Mouse (Mus musculus): ENCODE data around the gene Dnhd1. TPM values are rescaled to one million over a fixed set of nuclear protein-coding genes. Genes with fewer than 3 reads are reported as not detected.
A peak's percentile ranks its signal among the peaks of the same experiment; 100 is the strongest.

Gene Dnhd1
- 2.9 TPM for polyA plus RNA-seq (2021)

DNA sequence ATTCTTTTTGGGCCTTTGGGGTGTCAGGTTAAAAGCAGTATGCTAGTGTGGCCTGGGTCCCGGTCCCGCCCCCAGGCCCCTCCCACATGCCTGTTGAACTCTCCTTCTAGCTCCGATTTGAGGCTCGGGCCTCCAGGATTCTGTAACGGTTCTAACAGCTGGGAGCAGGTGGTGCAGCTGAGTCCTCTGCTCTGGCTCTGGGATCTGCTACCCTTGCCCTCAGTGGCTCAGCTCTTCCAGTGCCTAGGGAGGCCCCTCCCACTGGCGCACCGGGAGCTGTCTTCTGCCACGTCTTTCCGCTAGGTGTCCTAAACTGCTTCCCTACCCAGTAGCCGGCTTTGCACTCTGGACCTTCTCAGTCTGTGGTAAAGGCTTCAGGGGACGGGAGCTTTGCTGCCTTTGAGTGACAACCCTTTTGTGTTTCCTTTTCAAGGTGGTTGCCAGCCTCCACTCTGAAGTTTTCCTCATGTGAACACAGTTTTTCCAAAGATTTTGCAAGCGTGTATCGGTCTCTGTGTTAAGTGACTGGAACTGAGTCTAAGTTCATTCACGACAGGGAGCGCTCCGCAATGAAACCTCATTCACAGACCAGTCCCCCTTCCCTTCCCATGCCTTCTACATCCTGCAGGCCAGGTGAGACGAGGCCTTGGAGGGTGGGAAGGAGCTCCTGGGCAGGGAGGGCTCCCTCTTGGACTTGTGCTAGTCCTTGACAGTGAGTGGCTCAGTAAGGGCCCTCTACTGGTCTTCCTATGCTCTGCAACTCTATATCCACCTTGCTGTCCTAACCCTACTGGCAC, at the start of gene Dnhd1:
Dnhd1 (plus strand) TSS at position 189 of the 797 bp plus-strand sequence.
- DNase-seq (ENCODE audit: low read depth, low spot score) (no peak), ATAC-seq (peak; percentile 100)
- no peaks in the 10 kb centered on the region for H3K27me3 ChIP-seq
- ChIA-PET POLR2A (interaction anchor here (0.6 to 1.2 kb wide), 2 partner anchors 10 to 95 kb away, joined by 3 read pairs; no protein-coding TSS in a partner anchor), CTCF (interaction anchor here (0.7 to 4.2 kb wide), 14 partner anchors 9 to 96 kb away, joined by 3 to 23 read pairs (median 3); partner anchors contain the start of genes Arfip2, Gm45799 and Smpd1)
- in situ Hi-C loops (cut with MboI; ENCODE audit: low pct_unique_long_range_greater_than_20kb) = no loop called here
- peak; percentile 62 for TF ChIP-seq CTCF (IDR thresholded peaks at IDR 0.05)

GRCm38 (mm10) chr7:105602860-105603623, 47.6 kb upstream of the Dnhd1 start:
- ChIA-PET CTCF (interaction anchor here (0.8 to 1.8 kb wide), 8 partner anchors 9 to 54 kb away, joined by 3 to 6 read pairs (median 3); partner anchors contain the start of gene Dnhd1), POLR2A (interaction anchor here (0.9 kb wide), 1 partner anchor 38 kb away, joined by 3 read pairs; no protein-coding TSS in a partner anchor)
- DNase-seq (ENCODE audit: low read depth, low spot score) (no peak), ATAC-seq (peak; percentile 95)
- peak; percentile 87 for TF ChIP-seq CTCF (IDR thresholded peaks at IDR 0.05)
- in situ Hi-C loops (cut with MboI; ENCODE audit: low pct_unique_long_range_greater_than_20kb) = no loop called here
- no peaks in the 10 kb centered on the region for H3K27me3 ChIP-seq

DNA sequence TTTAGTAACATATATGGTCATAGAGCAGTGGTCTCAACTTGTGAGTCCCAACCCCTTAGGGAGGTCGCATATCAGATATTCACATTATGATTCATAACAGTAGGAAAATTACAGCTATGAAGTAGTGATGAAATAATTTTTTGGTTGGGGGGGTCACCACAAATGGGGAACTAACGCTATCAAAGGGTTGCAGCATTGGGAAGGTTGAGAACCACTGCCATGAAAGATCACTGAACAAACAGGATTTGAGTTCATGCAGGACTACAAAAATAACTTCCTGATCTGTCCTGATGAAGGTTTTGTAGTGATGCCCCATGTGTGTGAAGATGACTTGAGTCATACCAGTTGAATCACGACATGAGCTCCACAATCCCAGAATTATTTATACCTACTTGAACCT, 42.2 kb upstream of the Dnhd1 start:
- no peak for TF ChIP-seq CTCF (IDR thresholded peaks at IDR 0.05)
- in situ Hi-C loops (cut with MboI; ENCODE audit: low pct_unique_long_range_greater_than_20kb) = no loop called here
- ChIA-PET CTCF (interaction anchor here (1.3 to 1.7 kb wide), 4 partner anchors 8 to 63 kb away, joined by 4 to 5 read pairs (median 4); no protein-coding TSS in a partner anchor), POLR2A (no interaction called here)
- ATAC-seq (no peak), DNase-seq (ENCODE audit: low read depth, low spot score) (no peak)
- no peaks in the 10 kb centered on the region for H3K27me3 ChIP-seq

- ChIA-PET POLR2A (no interaction called here), CTCF (interaction anchor here (0.9 to 1.2 kb wide), 2 partner anchors 8 to 9 kb away, joined by 3 read pairs; no protein-coding TSS in a partner anchor)
- H3K27me3 ChIP-seq = no peaks in the 10 kb centered on the region
- no peak for TF ChIP-seq CTCF (IDR thresholded peaks at IDR 0.05)
- in situ Hi-C loops (cut with MboI; ENCODE audit: low pct_unique_long_range_greater_than_20kb) = no loop called here
- ATAC-seq (no peak), DNase-seq (ENCODE audit: low read depth, low spot score) (no peak)
Observed at GRCm38 (mm10) chr7:105611767-105612166, 38.9 kb upstream of the Dnhd1 start.

DNA sequence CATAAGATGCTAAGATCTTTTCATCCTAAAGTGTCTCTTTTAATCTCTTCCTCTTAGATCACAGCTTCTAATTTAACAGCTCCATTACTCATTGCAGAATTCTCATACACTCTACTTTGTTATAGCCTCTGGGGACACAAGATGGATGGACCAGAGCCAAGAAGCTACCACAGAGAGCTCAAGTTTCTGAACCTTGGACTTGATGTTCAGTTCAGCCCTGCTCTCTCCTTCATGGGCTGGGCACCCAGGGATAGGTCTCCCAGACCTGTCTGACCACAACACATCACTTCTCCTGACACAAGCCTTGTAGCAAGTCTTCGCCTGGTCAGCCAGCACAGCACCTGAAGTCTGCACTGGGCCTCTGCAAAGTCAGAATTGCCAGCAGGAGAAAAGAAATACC, 36.2 kb upstream of the Dnhd1 start:
- in situ Hi-C loops (cut with MboI; ENCODE audit: low pct_unique_long_range_greater_than_20kb) = no loop called here
- POLR2A ChIA-PET = interaction anchor here (1.0 kb wide), 1 partner anchor 49 kb away, joined by 3 read pairs; no protein-coding TSS in a partner anchor
- H3K27me3 ChIP-seq = no peaks in the 10 kb centered on the region

GRCm38 (mm10) chr7:105615720-105616119, 34.9 kb upstream of the Dnhd1 start:
- CTCF ChIA-PET = interaction anchor here (1.6 to 1.8 kb wide), 3 partner anchors 8 to 35 kb away, joined by 4 to 6 read pairs (median 5); partner anchors contain the start of gene Dnhd1
- no peak for TF ChIP-seq CTCF (IDR thresholded peaks at IDR 0.05)
- DNase-seq (ENCODE audit: low read depth, low spot score) = no peak
- no peaks in the 10 kb centered on the region for H3K27me3 ChIP-seq
- in situ Hi-C loops (cut with MboI; ENCODE audit: low pct_unique_long_range_greater_than_20kb) = no loop called here
- no peak for ATAC-seq
- POLR2A ChIA-PET = no interaction called here

More for the DNA sequence above, 36.2 kb upstream of the Dnhd1 start:
- DNase-seq (ENCODE audit: low read depth, low spot score) = no peak
- CTCF ChIA-PET = interaction anchor here (1.0 to 1.8 kb wide), 3 partner anchors 8 to 37 kb away, joined by 3 to 6 read pairs (median 6); no protein-coding TSS in a partner anchor
- TF ChIP-seq CTCF (IDR thresholded peaks at IDR 0.05) = no peak
- ATAC-seq = peak; percentile 15

DNA sequence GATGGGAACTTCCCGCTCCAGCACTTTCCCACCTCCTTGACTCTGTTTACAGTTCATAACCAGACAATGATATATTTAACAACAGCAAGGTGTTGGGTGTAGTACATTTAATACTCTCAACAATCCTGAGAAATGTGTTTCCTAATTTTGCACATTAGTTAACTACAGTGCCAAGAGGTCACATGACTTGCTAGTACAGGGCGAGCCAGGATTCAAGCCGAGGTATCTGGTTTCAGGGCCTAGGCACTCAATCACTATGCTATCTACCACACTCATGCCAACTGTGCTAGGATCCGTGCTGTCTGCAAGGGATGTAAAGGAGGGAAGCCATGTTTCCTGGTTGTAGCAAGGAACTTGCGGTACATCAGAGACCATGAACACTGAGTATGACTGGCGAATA, 34.1 kb upstream of the Dnhd1 start:
- ATAC-seq = no peak
- no peak for TF ChIP-seq CTCF (IDR thresholded peaks at IDR 0.05)
- in situ Hi-C loops (cut with MboI; ENCODE audit: low pct_unique_long_range_greater_than_20kb) = no loop called here
- no peaks in the 10 kb centered on the region for H3K27me3 ChIP-seq
- DNase-seq (ENCODE audit: low read depth, low spot score) = no peak
- CTCF ChIA-PET = interaction anchor here (1.6 to 1.8 kb wide), 4 partner anchors 9 to 34 kb away, joined by 3 to 5 read pairs (median 4); partner anchors contain the start of gene Dnhd1
- POLR2A ChIA-PET = no interaction called here

GRCm38 (mm10) chr7:105617810-105618209, 32.8 kb upstream of the Dnhd1 start:
- CTCF ChIA-PET = interaction anchor here (1.6 kb wide), 2 partner anchors 11 to 14 kb away, joined by 3 to 4 read pairs; no protein-coding TSS in a partner anchor
- in situ Hi-C loops (cut with MboI; ENCODE audit: low pct_unique_long_range_greater_than_20kb) = no loop called here

GRCm38 (mm10) chr7:105619701-105620100, 30.9 kb upstream of the Dnhd1 start:
- DNase-seq (ENCODE audit: low read depth, low spot score) = no peak
- ATAC-seq = no peak
- no peaks in the 10 kb centered on the region for H3K27me3 ChIP-seq
- CTCF ChIA-PET = interaction anchor here (1.5 kb wide), 1 partner anchor 26 kb away, joined by 4 read pairs; no protein-coding TSS in a partner anchor
- no peak for TF ChIP-seq CTCF (IDR thresholded peaks at IDR 0.05)
- in situ Hi-C loops (cut with MboI; ENCODE audit: low pct_unique_long_range_greater_than_20kb) = no loop called here
- POLR2A ChIA-PET = no interaction called here

More at GRCm38 (mm10) chr7:105617810-105618209, 32.8 kb upstream of the Dnhd1 start:
- no peak for TF ChIP-seq CTCF (IDR thresholded peaks at IDR 0.05)
- POLR2A ChIA-PET = no interaction called here
- DNase-seq (ENCODE audit: low read depth, low spot score) = no peak
- no peaks in the 10 kb centered on the region for H3K27me3 ChIP-seq
- ATAC-seq = no peak

GRCm38 (mm10) chr7:105621053-105621452, 29.6 kb upstream of the Dnhd1 start:
- H3K27me3 ChIP-seq = no peaks in the 10 kb centered on the region
- no peak for TF ChIP-seq CTCF (IDR thresholded peaks at IDR 0.05)
- ChIA-PET CTCF (interaction anchor here (1.0 to 1.5 kb wide), 4 partner anchors 9 to 53 kb away, joined by 3 to 4 read pairs (median 3); no protein-coding TSS in a partner anchor), POLR2A (no interaction called here)
- ATAC-seq = peak; percentile 44
- in situ Hi-C loops (cut with MboI; ENCODE audit: low pct_unique_long_range_greater_than_20kb) = no loop called here
- DNase-seq (ENCODE audit: low read depth, low spot score) = no peak

All from Patski (cell line).